Mouse (Mus musculus) E14TG2a.4 (cell line): ENCODE measurements around the gene Zmpste24.

ENCODE experiments used
- CTCF ChIP-seq: conservative IDR thresholded peaks from 2 replicates; pipeline ENCODE4 v1.5.1; 2014; ENCODE audit warnings: low read length
- NANOG ChIP-seq: IDR thresholded peaks from 2 replicates; pipeline ENCODE4 v1.6.1; 2014; ENCODE audit warnings: borderline replicate concordance, low read length, mixed read lengths
- POU5F1 ChIP-seq: IDR thresholded peaks from 2 replicates; pipeline ENCODE4 v1.6.1; 2014; ENCODE audit warnings: low read length, borderline replicate concordance

DNA sequence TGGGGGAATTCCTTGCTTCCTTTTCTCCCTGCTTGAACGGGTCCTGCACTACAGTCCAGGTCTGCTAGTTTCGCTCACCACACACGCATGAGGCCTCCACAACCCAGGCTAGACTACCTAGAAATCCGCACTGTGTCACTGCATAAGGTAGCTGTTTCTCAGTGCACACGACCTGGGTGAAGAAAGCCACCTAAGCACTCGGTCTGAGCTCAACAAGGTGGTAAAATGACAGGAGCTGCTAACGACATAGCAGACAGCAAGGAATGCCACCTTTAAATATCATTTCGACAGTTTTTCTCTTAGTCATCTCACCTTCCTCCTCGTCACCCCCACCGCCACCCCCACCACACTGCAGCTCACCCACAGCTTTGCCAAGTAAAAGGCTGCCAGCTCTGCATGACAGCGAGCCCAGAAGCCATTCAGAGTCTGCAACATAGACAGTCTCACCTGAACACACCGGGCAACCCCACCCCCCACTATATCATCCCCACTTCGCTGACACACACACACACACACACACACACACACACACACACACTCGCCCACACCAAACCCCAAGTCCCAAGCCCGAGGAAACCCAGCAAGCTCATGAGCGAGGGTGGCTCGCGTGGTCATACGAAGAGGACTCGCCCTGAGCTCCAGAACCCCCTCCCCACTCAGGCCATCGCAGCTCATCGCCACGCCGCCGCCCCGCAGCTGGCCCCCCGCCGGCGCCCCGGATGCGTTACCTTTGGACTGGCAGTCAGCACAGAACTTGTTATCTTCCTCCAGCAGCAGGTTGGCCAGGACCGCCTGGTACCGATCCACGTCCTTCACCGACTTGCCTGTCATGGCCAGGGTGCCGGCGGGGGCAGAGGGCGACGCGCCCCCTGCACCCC, 81.8 kb downstream of the Zmpste24 start:
- TF ChIP-seq CTCF (no peak), NANOG (no peak), POU5F1 (no peak)
